Mouse (Mus musculus): ENCODE results near the gene Plekhm3. TPM values are rescaled to one million over a fixed set of nuclear protein-coding genes. Genes with fewer than 3 reads are reported as not detected.
"Not testable (repeated sequence)": the region's sequence is repeated elsewhere in the genome, so short reads cannot be mapped to it uniquely, and the experiment has no call there.

Gene Plekhm3
- 5.3 and 7.4 TPM in 2 replicates for polyA plus RNA-seq (2012; rRNA removed)

- peak; percentile 60; the same call in 1 of the 2 replicates for TF ChIP-seq POLR2A (IDR thresholded peaks at IDR 0.05; ENCODE audit: borderline replicate concordance, extremely low read depth, insufficient read depth, insufficient read length, poor library complexity, severe bottlenecking)
- TF ChIP-seq CTCF (IDR thresholded peaks at IDR 0.05; ENCODE audit: borderline replicate concordance, extremely low read depth, insufficient read depth, insufficient read length): no peak
- peak; percentile 93 for DNase-seq (ENCODE audit: low read depth)
Observed at GRCm38 (mm10) chr1:64956479-64956961, at the start of gene Plekhm3. Gene Plekhm3 (minus strand): TSS chr1:64956824.

DNA sequence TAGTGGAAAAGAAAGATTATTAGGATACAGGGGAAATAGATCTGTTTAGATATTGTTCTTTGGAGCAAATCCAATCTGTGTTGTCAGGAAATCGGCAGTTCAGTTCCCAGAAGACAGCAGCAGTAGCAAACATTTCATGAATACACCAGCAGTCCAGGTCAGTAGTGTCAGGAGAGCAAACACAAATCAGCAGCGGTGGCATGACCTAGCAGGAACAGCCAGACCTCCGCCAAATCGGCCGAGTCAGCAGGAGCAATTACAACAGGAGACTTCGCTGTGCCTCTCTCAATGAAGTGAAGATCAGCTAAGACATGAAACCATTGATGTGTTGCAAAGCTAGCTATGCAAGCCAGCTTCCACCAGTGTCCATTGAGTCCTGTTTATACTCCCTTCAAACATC, 49.0 kb upstream of the Plekhm3 start:
- no peak for TF ChIP-seq POLR2A (IDR thresholded peaks at IDR 0.05; ENCODE audit: borderline replicate concordance, extremely low read depth, insufficient read depth, insufficient read length, poor library complexity, severe bottlenecking)
- TF ChIP-seq CTCF (IDR thresholded peaks at IDR 0.05; ENCODE audit: borderline replicate concordance, extremely low read depth, insufficient read depth, insufficient read length): no peak
- no peak for DNase-seq (ENCODE audit: low read depth)

GRCm38 (mm10) chr1:65004526-65004925, 47.9 kb upstream of the Plekhm3 start:
- no peak for DNase-seq (ENCODE audit: low read depth)
- TF ChIP-seq POLR2A (IDR thresholded peaks at IDR 0.05; ENCODE audit: borderline replicate concordance, extremely low read depth, insufficient read depth, insufficient read length, poor library complexity, severe bottlenecking) (no peak), CTCF (IDR thresholded peaks at IDR 0.05; ENCODE audit: borderline replicate concordance, extremely low read depth, insufficient read depth, insufficient read length) (no peak)

GRCm38 (mm10) chr1:64993206-64993605, 36.6 kb upstream of the Plekhm3 start:
- TF ChIP-seq CTCF (IDR thresholded peaks at IDR 0.05; ENCODE audit: borderline replicate concordance, extremely low read depth, insufficient read depth, insufficient read length) (no peak), POLR2A (IDR thresholded peaks at IDR 0.05; ENCODE audit: borderline replicate concordance, extremely low read depth, insufficient read depth, insufficient read length, poor library complexity, severe bottlenecking) (no peak)
- DNase-seq (ENCODE audit: low read depth): peak; percentile 28

GRCm38 (mm10) chr1:64988176-64988575, 31.6 kb upstream of the Plekhm3 start:
- DNase-seq (ENCODE audit: low read depth): no peak
- TF ChIP-seq CTCF (IDR thresholded peaks at IDR 0.05; ENCODE audit: borderline replicate concordance, extremely low read depth, insufficient read depth, insufficient read length): no peak
- no peak for TF ChIP-seq POLR2A (IDR thresholded peaks at IDR 0.05; ENCODE audit: borderline replicate concordance, extremely low read depth, insufficient read depth, insufficient read length, poor library complexity, severe bottlenecking)

DNA sequence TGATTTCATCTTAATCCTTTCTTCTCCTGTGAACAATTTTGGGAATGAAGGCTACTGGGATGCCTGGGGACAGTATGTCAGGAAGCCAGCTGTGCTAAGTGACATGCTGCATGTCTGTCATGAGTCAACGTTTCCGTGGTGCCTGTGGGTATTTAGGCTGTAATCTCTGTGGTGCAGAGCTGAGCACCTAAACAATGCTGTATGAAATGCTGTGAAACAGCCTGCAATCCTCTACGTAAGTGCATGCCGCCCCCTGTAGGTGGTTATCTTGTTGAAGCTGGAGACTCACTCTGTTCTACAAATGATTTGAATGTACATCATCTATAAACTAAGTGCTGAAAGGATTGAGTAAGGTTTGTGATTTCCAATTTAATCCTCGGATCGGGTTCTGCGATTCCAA, 29.5 kb upstream of the Plekhm3 start:
- TF ChIP-seq CTCF (IDR thresholded peaks at IDR 0.05; ENCODE audit: borderline replicate concordance, extremely low read depth, insufficient read depth, insufficient read length) (peak; percentile 58; the same call in 1 of the 2 replicates), POLR2A (IDR thresholded peaks at IDR 0.05; ENCODE audit: borderline replicate concordance, extremely low read depth, insufficient read depth, insufficient read length, poor library complexity, severe bottlenecking) (no peak)
- DNase-seq (ENCODE audit: low read depth): peak; percentile 87

- DNase-seq (ENCODE audit: low read depth): no peak
- TF ChIP-seq POLR2A (IDR thresholded peaks at IDR 0.05; ENCODE audit: borderline replicate concordance, extremely low read depth, insufficient read depth, insufficient read length, poor library complexity, severe bottlenecking): no peak
- TF ChIP-seq CTCF (IDR thresholded peaks at IDR 0.05; ENCODE audit: borderline replicate concordance, extremely low read depth, insufficient read depth, insufficient read length): no peak
Observed at GRCm38 (mm10) chr1:64983247-64983646, 26.6 kb upstream of the Plekhm3 start.

DNA sequence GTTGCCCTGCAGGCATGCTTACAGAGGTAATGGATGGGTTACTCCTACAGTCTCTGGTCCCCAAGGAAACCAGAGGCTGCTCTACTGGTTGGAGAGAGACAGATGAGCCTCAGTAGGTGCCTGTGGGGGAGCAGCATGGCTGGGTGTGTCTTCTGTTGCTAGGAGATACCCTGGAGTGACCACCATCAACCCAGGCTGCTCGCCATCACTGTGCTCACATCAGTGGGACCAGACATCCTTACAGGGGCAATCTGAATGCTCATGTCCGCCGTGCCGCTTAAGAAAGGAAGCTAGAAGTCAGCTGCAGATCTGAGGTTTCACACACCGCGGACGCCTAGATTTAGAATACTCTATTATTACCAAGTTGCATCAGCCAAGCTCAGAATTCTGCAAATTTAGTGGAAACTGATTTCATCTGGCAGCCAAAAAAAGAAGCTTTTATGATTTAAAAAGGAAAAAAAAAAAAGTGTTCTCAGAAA, 21.7 kb upstream of the Plekhm3 start:
- DNase-seq (ENCODE audit: low read depth): peak; percentile 26
- TF ChIP-seq POLR2A (IDR thresholded peaks at IDR 0.05; ENCODE audit: borderline replicate concordance, extremely low read depth, insufficient read depth, insufficient read length, poor library complexity, severe bottlenecking): no peak

- peak; percentile 90 for DNase-seq (ENCODE audit: low read depth)
Observed at GRCm38 (mm10) chr1:64975346-64975745, 18.7 kb upstream of the Plekhm3 start.

DNA sequence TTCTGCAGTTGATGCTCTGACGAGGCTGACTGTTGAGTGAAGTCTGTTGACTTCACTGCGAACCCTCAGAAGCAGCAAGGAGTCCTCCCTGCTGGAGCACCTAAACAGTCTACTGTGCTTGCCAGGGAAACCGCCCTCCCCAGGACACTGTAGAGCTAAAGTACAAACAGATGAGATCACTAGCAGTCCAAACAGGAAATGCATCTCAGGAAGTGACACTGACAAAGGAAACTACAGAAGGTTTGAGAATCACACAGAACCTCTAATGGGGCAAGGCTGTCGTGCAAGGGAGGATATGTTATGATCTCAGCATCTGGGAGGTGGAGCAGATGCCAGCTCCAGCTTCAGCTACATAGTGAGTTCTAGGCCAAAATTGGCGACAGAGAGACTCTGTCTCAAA, 14.1 kb upstream of the Plekhm3 start:
- no peak for TF ChIP-seq POLR2A (IDR thresholded peaks at IDR 0.05; ENCODE audit: borderline replicate concordance, extremely low read depth, insufficient read depth, insufficient read length, poor library complexity, severe bottlenecking)
- TF ChIP-seq CTCF (IDR thresholded peaks at IDR 0.05; ENCODE audit: borderline replicate concordance, extremely low read depth, insufficient read depth, insufficient read length): no peak
- DNase-seq (ENCODE audit: low read depth): no peak

More at GRCm38 (mm10) chr1:64975346-64975745, 18.7 kb upstream of the Plekhm3 start:
- TF ChIP-seq POLR2A (IDR thresholded peaks at IDR 0.05; ENCODE audit: borderline replicate concordance, extremely low read depth, insufficient read depth, insufficient read length, poor library complexity, severe bottlenecking) (no peak), CTCF (IDR thresholded peaks at IDR 0.05; ENCODE audit: borderline replicate concordance, extremely low read depth, insufficient read depth, insufficient read length) (no peak)

GRCm38 (mm10) chr1:64957021-64957489, 431 bp upstream of the Plekhm3 start:
- TF ChIP-seq CTCF (IDR thresholded peaks at IDR 0.05; ENCODE audit: borderline replicate concordance, extremely low read depth, insufficient read depth, insufficient read length) (no peak), POLR2A (IDR thresholded peaks at IDR 0.05; ENCODE audit: borderline replicate concordance, extremely low read depth, insufficient read depth, insufficient read length, poor library complexity, severe bottlenecking) (no peak)
- peak; percentile 53 for DNase-seq (ENCODE audit: low read depth)

DNA sequence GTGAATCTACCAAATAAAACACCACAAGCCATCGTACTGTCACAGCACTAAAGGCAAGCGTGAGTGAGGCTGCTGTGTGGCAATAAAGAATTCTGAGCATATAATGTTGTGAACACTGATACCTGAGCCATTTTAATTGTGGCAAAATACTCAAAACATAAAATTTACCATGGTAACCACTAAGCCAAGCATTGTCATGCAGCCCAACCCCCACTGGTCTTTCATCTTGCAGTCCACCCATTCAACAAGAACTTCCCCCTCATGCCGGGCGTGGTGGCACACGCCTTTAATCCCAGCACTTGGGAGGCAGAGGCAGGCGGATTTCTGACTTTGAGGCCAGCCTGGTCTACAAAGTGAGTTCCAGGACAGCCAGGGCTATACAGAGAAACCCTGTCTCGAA, 1.8 kb downstream of the Plekhm3 start:
- not testable (repeated sequence) for DNase-seq (ENCODE audit: low read depth)
